Mouse (Mus musculus) Muller cell, postnatal 12 days (primary cell): ENCODE results near the gene Col1a2.
A peak's percentile ranks its signal among the peaks of the same experiment; 100 is the strongest.

Experiments
- DNase-seq: peaks from one replicate; pipeline ENCODE4 v3.0.0-alpha.2; 2015; ENCODE audit errors: inconsistent ontology term

The Col1a2 gene

DNA sequence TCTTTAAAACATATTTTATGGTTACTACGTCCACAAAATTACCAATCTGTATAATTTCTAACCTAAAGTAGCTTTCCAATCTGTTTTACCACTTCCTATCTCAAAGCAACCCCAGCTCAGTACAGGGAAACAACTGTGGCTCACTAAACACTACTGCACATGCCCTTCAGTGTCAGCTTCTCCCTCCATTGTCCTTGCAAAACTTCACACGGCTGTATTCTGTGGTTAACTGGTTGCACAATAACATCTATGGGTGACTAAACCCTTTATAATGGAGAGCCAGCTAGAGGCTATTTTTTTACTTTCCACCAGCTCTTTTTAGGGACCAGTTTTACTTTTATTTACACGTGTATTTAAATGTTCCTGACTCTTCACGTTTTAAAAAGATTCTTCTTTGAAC, 83.3 kb downstream of the Col1a2 start:
- peak; percentile 43 for DNase-seq

DNA sequence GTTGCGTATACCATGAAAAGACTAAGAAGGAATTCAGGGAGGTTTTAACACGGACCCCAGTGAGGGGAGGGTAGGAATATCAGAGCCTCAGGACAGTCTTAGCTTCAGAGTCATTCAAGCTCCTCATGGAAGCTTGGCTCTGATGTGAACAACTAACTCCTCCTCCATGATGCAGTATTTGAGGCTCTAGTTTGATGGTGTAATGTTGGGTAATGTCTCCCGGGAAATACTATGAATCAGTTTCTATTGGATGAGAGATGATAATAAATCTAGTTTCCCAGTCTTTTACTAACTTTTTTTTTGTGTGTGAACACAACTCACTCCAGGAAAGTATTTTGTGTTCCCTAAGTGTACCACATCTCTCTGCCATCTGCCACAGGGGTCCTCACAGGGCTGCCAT, 84.1 kb downstream of the Col1a2 start:
- no peak for DNase-seq

DNA sequence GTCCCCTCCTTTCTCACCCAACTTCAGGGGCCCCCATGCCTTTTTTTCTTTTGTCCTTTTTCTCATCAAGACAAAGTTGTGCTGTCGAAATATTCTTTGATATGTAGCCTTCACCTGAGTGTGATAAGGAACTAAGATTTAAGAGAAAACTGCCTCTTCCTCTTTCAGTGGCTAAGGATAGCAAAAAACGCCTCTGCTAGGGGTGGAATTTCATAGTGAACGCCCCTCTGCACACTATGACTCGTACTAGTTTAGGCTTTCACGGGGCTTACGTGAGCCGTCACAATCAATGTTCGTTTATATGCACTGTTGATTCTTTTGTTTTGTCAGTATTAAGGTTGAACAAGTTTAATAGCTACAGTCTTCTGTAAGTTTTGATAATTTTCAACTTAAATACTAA, 85.5 kb downstream of the Col1a2 start:
- DNase-seq, result no peak
